Mouse (Mus musculus) skeletal muscle tissue, adult 2 months (tissue): ENCODE results near the gene Tlr6.
A peak's percentile ranks its signal among the peaks of the same experiment; 100 is the strongest.

Experiments
- DNase-seq: peaks from one replicate; pipeline ENCODE4 v3.0.0-alpha.2; 2012; ENCODE audit warnings: low read depth, low spot score

Tlr6 gene

GRCm38 (mm10) chr5:64959843-64960230, at the start of gene Tlr6:
Gene Tlr6 (minus strand): TSS chr5:64960097.
- peak; percentile 29 for DNase-seq

- no peak for DNase-seq
Observed at GRCm38 (mm10) chr5:65006011-65006491, 46.2 kb upstream of the Tlr6 start.

GRCm38 (mm10) chr5:65005251-65005650, 45.4 kb upstream of the Tlr6 start:
- DNase-seq: no peak

GRCm38 (mm10) chr5:65003946-65004535, 44.1 kb upstream of the Tlr6 start:
- no peak for DNase-seq

- DNase-seq: no peak
Observed at GRCm38 (mm10) chr5:65002940-65003824, 43.3 kb upstream of the Tlr6 start.

GRCm38 (mm10) chr5:64995408-64995807, 35.5 kb upstream of the Tlr6 start:
- DNase-seq: no peak

- DNase-seq: peak; percentile 11
Observed at GRCm38 (mm10) chr5:64992540-64992939, 32.6 kb upstream of the Tlr6 start.

GRCm38 (mm10) chr5:64989940-64990339, 30.0 kb upstream of the Tlr6 start:
- no peak for DNase-seq

- no peak for DNase-seq
Observed at GRCm38 (mm10) chr5:64985971-64986370, 26.1 kb upstream of the Tlr6 start.

- no peak for DNase-seq
Observed at GRCm38 (mm10) chr5:64977128-64977527, 17.2 kb upstream of the Tlr6 start.

- no peak for DNase-seq
Observed at GRCm38 (mm10) chr5:64975121-64975520, 15.2 kb upstream of the Tlr6 start.

- peak; percentile 39 for DNase-seq
Observed at GRCm38 (mm10) chr5:64969861-64970771, 10.2 kb upstream of the Tlr6 start, which contains the start of gene Fam114a1. Gene Fam114a1 (plus strand): TSS chr5:64970071.

GRCm38 (mm10) chr5:64968961-64969860, 9.3 kb upstream of the Tlr6 start:
- peak; percentile 18 for DNase-seq

- no peak for DNase-seq
Observed at GRCm38 (mm10) chr5:64963735-64964134, 3.8 kb upstream of the Tlr6 start.

GRCm38 (mm10) chr5:64963271-64963670, 3.4 kb upstream of the Tlr6 start:
- no peak for DNase-seq

- DNase-seq: peak; percentile 39
Observed at GRCm38 (mm10) chr5:64960857-64961391, 1.0 kb upstream of the Tlr6 start.

- DNase-seq: no peak
Observed at GRCm38 (mm10) chr5:64958991-64959842, 680 bp downstream of the Tlr6 start.

- no peak for DNase-seq
Observed at GRCm38 (mm10) chr5:64954931-64955330, 5.0 kb downstream of the Tlr6 start.

GRCm38 (mm10) chr5:64951486-64951885, 8.4 kb downstream of the Tlr6 start:
- no peak for DNase-seq
